Mouse (Mus musculus): ENCODE data around the gene Acsl5. TPM values are rescaled to one million over a fixed set of nuclear protein-coding genes. Genes with fewer than 3 reads are reported as not detected.

Acsl5 gene
- total RNA-seq, 2 experiments from 2014 or later, result 27.3 to 29.9 TPM

GRCm38 (mm10) chr19:55284093-55284492, 32.4 kb downstream of the Acsl5 start:
- no peak for DNase-seq (ENCODE audit: low spot score in 2 of 2)

DNA sequence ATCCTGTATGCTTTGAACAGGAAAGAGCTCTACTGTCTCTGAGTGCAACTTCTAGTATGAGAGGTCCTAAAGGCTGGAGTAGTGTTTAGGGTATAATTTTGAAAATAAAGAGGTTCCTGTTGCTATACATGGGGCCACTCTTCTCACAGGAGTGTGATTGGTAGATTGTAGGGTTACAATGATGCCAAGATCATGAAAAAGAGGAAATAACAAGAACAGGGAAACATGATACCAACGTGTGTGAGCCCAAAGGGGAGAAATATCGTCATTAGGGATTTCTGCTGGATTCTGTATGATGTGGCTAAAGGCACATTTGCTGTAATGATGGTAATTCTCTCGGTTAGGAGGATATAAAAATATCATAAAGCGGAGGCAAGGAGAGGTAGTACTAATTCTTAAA, 34.3 kb downstream of the Acsl5 start:
- DNase-seq (ENCODE audit: low spot score in 2 of 2), result no peak

- DNase-seq (ENCODE audit: low spot score in 2 of 2), result no peak
These were observed 37.2 kb downstream of the Acsl5 start for GRCm38 (mm10) chr19:55288974-55289373.

- DNase-seq (ENCODE audit: low spot score in 2 of 2), result no peak
These were observed 39.0 kb downstream of the Acsl5 start for GRCm38 (mm10) chr19:55290621-55291270.

GRCm38 (mm10) chr19:55292210-55292850, 40.6 kb downstream of the Acsl5 start:
- no peak for DNase-seq (ENCODE audit: low spot score in 2 of 2)

DNA sequence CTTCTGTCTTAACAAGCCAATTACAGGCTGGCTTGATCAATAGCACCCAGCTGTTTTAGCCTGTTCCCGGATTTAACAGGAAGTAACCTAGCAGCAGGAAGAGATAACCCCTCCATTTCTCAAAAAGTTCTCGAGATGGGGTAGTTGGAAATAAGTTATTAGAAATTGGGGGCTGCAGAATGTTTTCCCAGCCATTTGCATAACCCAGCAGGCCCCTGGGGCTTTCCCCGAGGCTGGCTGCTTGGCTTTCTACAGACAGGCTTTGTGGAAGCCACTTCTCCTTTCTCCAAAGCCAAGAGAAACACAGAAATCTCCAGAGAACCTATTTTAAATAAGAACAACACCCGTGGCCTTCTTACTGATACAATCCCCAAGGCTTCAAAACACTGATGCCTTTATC, 41.4 kb downstream of the Acsl5 start:
- DNase-seq (ENCODE audit: low spot score in 2 of 2), result no peak

- no peak for DNase-seq (ENCODE audit: low spot score in 2 of 2)
These were observed 43.3 kb downstream of the Acsl5 start for GRCm38 (mm10) chr19:55295075-55295474.

DNA sequence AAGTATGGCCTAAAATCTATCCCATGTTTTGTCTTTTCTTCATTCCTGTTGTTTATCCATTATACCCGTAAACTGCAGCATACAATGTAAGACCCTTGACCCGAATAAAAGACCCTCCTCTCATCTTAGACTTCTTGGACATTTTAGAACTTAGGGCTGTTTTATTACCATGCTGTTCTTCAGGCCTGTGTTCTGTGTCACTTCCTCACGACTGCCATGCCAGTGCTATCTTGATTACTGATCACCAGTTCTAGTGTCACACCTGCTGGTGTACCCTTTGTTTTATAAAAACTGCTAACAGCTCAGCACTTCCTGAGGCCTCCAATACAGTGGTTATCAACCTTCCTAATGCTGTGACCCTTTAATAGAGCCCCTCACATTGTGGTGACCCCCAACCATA, 43.8 kb downstream of the Acsl5 start:
- no peak for DNase-seq (ENCODE audit: low spot score in 2 of 2)

DNA sequence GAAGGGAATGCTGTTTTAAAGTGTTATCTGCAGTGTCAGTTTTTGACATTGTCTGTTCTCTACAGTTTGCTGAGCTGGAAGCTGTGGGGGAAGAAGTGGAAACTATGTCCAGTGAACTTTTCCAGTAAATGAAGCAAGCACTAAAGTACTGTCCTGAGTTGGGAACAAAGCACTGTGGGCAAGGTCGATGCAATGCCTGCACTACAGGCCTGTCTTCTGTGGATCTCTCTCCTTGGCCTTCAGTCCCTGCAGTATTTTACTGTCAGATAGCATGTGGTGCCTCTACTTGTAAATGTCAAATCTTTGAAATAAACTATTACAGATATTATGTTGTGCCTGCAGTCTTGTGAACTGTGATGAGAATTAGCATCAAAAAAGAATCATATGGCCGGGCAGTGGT, 44.6 kb downstream of the Acsl5 start:
- DNase-seq (ENCODE audit: low spot score in 2 of 2), result no peak

DNA sequence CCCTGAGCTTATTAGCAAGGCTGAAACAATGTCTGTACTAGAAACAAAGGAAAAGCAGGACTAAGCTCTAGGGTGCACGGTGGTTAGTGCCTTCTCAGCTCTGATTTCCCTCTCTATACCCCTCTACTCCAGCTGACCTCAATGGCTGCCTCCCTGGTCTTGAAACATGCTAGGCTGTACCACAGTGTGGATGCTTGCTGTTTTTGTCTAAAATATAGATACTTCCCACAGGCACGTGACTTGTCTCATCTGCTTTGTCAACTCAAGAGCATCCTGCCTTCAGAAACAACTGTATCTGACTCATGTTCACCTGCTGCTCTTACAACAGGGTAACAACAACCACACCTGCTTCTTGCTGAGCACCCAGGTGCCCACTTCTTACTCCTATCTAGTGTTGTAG, 45.8 kb downstream of the Acsl5 start:
- no peak for DNase-seq (ENCODE audit: low spot score in 2 of 2)

DNA sequence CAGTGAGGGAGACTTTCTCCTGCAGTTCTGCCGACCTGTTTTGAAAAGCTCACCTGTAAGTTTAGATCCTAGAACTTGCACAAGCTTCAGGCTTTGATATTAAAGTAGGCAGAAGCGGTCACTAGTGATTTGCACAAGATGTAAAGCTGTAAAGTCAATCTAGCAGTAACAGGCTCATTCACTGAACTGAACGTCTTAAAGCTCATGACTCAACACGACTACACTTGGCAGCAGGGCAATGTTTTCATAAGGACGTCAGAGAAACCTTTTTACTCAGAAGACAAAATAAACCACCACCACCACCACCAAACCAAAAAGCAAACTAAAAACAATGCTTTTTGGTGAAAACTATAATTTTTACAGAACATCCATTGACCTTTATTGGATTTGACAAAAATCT, 46.2 kb downstream of the Acsl5 start:
- DNase-seq (ENCODE audit: low spot score in 2 of 2), result no peak

GRCm38 (mm10) chr19:55299378-55299777, 47.6 kb downstream of the Acsl5 start:
- no peak for DNase-seq (ENCODE audit: low spot score in 2 of 2)

DNA sequence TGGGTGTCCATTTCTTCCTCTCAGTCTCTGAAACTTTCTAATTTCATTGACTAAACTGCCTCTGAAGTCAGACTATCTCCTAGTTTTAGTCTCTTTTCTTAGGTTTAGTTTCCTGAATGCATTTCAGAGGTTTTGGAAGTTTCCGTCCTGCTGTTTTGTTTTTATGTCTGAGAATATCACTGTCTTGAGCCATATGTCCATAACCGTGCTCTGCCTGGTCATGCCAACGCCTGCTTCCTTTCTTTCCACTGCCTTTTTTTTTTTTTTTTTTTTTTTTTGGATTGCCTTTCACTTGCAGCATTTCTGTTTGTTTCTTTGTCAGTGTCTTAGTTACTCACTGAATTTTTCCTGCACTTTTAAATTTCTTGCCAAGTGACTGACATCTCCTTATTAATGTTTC, 48.8 kb downstream of the Acsl5 start:
- no peak for DNase-seq (ENCODE audit: low spot score in 2 of 2)

GRCm38 (mm10) chr19:55305024-55305423, 53.3 kb downstream of the Acsl5 start:
- DNase-seq (ENCODE audit: low spot score in 2 of 2), result no peak

- DNase-seq (ENCODE audit: low spot score in 2 of 2), result no peak
These were observed 60.1 kb downstream of the Acsl5 start for GRCm38 (mm10) chr19:55311874-55312273.

DNA sequence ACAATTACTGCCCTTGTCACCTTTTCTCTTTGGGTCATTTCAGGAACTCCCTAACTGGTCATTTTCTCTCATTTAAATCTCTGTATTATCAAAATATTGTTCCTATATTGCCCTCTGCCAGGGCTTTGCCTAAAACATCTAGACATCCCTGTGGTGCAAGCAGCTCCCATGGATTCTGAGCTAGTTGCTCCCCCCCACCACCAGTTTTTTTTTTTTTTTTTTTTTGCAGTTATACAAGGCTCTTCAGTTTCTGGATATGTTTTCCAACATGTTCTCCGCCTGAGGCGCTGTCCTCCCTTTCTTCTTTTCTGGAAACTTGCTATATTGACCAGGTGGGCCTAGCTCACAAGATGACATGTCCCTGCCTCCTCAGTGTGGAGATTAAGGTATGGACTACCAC, 61.9 kb downstream of the Acsl5 start:
- DNase-seq (ENCODE audit: low spot score in 2 of 2), result no peak

DNA sequence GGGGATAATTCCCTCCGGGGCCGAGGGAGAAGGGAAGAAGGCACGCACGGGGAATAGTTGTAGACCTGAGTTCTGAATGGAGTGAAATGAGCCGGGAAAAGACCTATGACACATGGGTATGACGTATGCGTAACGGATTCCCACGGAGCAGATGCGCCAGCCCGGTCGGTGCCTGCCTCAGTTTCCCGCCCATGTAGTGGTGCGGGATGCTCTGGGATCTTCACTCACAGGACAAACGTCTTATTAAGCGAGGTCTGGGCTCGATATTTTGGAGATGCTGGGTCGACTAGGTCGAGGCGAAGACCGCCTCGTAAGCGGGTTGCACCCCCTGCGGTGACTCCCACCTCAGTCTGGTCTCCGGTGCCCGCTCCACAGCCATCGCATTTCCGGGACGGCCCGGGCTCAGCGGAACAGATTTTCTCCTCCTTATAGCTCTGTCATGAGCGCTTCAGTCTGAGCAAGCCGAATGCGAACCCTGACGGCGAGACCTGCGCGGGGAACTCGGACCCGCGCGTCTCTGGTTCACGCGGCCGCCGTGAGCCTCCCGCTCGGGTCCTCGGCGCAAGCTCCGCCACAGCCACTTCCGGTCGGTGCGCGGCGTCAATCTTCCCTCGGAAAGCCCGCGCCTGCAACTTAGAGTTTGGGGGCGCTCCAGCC, 63.8 kb downstream of the Acsl5 start, which contains the start of gene Zdhhc6:
Gene Zdhhc6 (minus strand): TSS at position 581 of the 657 bp plus-strand sequence.
- peak; percentile 88 to 90 for DNase-seq (ENCODE audit: low spot score in 2 of 2)

GRCm38 (mm10) chr19:55316109-55316714, 64.5 kb downstream of the Acsl5 start, which contains the start of gene Vti1a:
Gene Vti1a, plus strand, starts transcription at chr19:55316295.
- peak; percentile 91 to 94 for DNase-seq (ENCODE audit: low spot score in 2 of 2)

GRCm38 (mm10) chr19:55316901-55317300, 65.2 kb downstream of the Acsl5 start:
- no peak for DNase-seq (ENCODE audit: low spot score in 2 of 2)

DNA sequence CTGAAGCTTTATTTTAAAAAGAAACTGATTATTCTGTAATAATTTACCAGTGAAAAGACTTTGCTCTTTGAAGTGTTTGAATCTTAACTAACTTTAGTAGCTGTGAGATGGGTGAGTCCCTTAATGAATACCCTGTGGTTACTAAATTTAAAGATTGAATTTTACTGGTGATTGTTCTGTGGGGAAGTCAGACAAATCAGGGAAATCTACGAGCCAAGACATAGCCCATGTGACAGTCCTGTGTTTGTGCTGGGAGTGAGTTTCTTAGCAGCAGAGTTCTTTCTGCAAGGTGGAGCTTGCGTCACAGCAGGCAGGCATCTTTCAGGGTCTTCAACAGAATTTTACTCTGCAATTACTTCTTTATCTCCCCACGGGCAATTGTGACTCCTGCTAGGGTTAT, 67.3 kb downstream of the Acsl5 start:
- DNase-seq (ENCODE audit: low spot score in 2 of 2), result no peak

DNA sequence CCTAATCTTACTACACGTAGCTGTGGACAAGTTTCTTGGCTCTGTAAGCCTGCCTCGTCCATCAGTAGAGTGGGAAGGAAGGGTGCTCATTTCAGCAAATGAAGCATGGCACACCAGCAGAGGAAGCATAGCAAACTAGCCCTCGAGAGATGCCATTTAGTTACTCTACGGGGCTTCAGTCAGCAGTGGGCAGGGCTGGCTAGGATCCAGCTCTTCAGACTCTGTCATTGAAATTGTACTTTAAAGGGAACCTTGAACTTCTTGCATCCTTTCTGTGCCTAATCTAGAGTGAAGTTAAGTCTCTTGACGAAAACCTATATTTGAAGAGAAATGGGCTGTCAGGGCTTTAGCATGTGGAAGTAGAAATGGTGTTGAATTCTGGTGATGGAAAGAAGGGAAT, 67.8 kb downstream of the Acsl5 start:
- no peak for DNase-seq (ENCODE audit: low spot score in 2 of 2)

DNA sequence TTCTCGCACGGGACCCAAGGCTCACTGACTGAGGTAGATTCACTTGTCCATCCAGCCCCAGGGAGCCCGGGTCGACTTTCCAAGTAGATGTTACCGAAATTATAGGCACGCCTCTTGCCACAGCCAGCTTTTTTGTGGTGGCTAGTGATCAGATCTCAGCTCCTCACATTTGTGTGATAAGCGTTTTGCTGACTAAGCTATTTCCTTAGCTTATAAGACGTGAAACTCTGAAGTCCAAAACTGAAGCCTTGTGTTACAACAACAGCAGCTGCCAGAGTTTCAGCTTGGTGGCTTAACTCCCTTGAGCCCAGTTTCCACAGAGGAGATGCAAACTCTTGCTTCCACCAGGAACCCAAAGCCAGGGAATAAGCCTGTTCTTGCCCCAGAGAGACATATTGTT, 70.9 kb downstream of the Acsl5 start:
- DNase-seq (ENCODE audit: low spot score in 2 of 2), result no peak

All from layer of hippocampus, postnatal 10 days (tissue).